Mouse (Mus musculus): ENCODE measurements around the gene Plin3.
A peak's percentile ranks its signal among the peaks of the same experiment; 100 is the strongest.

Gene Plin3

DNA sequence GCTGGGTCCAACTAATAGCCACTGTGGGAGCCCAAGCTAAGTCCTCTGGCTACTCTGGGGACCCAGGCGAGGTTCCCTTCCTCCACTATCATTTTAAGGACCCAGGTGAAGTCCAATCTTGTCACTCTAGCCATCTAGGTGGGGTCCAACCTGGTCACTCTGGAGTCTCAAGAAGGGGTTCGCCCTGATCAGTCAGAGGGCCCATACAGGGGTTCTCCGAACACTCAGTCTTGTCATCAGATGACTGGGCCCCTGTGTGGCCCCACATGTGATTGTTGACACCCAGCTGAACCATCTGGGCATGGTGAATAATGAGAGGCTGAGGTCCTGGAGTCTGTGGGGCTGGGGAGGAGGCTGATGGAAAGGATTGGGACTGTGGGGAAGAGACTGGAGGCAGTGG lies 22.9 kb downstream of the Plin3 start:
- TF ChIP-seq GATA4 (IDR thresholded peaks at IDR 0.05; ENCODE audit: insufficient replicate concordance, low read length): no peak

DNA sequence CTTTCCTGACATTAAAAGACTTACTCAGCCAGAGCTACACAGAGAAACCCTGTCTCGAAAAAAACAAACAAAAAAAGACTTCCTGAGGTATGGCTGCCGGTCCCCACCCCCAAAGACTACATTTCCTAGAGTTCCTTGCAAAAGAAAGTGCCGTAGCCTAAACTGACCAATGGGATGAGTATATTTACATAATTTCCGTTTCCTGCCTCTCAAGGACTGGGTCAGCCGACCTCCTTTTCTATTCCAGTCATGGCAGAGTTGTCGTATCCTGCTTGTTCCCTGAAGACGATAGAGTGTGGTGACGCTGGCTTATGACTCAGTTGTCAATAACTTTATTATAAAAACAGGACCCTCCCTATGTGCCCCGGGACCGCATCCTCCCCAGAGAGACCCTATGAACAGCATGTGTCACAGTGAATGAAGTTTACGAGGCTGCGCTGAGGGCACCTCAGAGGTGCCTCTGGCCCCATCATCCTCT lies 23.5 kb downstream of the Plin3 start:
- no peak for TF ChIP-seq GATA4 (IDR thresholded peaks at IDR 0.05; ENCODE audit: insufficient replicate concordance, low read length)

DNA sequence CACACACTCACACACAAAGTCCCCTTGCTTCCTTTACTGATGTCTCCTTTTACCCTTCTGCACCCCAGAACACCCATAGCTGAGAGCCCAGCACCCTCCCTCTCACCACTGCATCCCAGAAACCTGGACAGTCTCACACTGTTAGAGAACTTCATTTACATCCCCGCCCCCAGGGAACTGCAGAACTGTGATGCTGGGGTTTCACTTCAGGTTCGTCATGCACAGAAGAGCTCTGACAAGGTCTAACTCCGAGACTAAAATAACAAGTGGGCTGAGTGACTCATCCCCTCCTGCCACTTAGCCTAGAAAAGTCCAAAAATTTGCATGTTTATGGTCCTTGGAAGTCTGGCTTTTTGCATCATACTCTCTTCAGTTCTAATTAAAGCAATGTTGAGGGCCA lies 26.4 kb downstream of the Plin3 start:
- TF ChIP-seq GATA4 (IDR thresholded peaks at IDR 0.05; ENCODE audit: insufficient replicate concordance, low read length): no peak

- no peak for TF ChIP-seq GATA4 (IDR thresholded peaks at IDR 0.05; ENCODE audit: insufficient replicate concordance, low read length)
Observed at GRCm38 (mm10) chr17:56265869-56266268, 26.8 kb downstream of the Plin3 start.

DNA sequence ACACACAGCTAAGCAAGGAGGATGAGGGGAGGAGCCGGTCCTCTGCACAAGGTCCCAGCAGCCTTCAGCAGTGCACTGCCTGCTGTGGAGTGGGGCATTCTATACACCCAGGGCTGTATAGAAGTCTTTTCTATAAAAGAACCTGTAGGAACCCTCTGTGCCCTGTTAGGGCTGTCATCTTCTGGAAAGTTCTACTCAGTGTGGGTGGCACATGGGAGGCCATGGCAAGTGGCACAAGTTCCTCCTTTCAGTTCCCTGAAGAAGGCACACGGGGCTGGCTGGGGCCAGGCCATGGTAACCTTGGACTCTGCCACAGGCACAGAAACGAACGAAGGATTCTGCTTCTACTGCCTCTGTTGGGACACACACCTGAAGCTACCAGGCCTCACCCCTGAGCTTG lies 27.7 kb downstream of the Plin3 start:
- TF ChIP-seq GATA4 (IDR thresholded peaks at IDR 0.05; ENCODE audit: insufficient replicate concordance, low read length): no peak

- no peak for TF ChIP-seq GATA4 (IDR thresholded peaks at IDR 0.05; ENCODE audit: insufficient replicate concordance, low read length)
Observed at GRCm38 (mm10) chr17:56264020-56264419, 28.7 kb downstream of the Plin3 start.

- TF ChIP-seq GATA4 (IDR thresholded peaks at IDR 0.05; ENCODE audit: insufficient replicate concordance, low read length): no peak
Observed at GRCm38 (mm10) chr17:56262645-56263094, 30.0 kb downstream of the Plin3 start.

GRCm38 (mm10) chr17:56261166-56261565 lies 31.5 kb downstream of the Plin3 start:
- no peak for TF ChIP-seq GATA4 (IDR thresholded peaks at IDR 0.05; ENCODE audit: insufficient replicate concordance, low read length)

- TF ChIP-seq GATA4 (IDR thresholded peaks at IDR 0.05; ENCODE audit: insufficient replicate concordance, low read length): no peak
Observed at GRCm38 (mm10) chr17:56259301-56260037, 33.2 kb downstream of the Plin3 start.

GRCm38 (mm10) chr17:56257181-56257894 lies 35.3 kb downstream of the Plin3 start:
- TF ChIP-seq GATA4 (IDR thresholded peaks at IDR 0.05; ENCODE audit: insufficient replicate concordance, low read length): no peak

GRCm38 (mm10) chr17:56256239-56256881 lies 36.3 kb downstream of the Plin3 start, which contains the start of gene Fem1a:
Fem1a (plus strand) TSS chr17:56256810.
- no peak; the same call in 1 of the 2 replicates for TF ChIP-seq GATA4 (IDR thresholded peaks at IDR 0.05; ENCODE audit: insufficient replicate concordance, low read length)

- peak; percentile 11; the same call in 1 of the 2 replicates for TF ChIP-seq GATA4 (IDR thresholded peaks at IDR 0.05; ENCODE audit: insufficient replicate concordance, low read length)
Observed at GRCm38 (mm10) chr17:56255863-56256238, 36.8 kb downstream of the Plin3 start.

DNA sequence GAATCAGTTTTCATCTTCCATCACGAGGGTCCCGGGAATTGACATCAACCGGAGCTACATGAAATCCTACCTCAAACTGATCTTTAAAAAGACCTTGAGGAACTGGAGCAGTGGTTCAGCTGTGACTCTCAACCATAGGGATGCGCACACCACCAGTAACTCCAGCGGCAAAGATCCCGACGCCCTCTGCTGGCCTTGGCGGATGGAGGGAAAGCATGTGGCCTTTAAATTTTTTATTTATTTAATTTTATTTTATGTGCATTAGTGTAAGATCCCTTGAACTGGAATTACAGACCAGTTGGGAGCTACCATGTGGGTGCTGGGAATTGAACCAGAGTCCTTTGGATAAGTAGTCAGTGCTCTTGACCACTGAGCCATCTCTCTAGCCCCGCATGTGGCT lies 37.2 kb downstream of the Plin3 start:
- TF ChIP-seq GATA4 (IDR thresholded peaks at IDR 0.05; ENCODE audit: insufficient replicate concordance, low read length): no peak

- no peak for TF ChIP-seq GATA4 (IDR thresholded peaks at IDR 0.05; ENCODE audit: insufficient replicate concordance, low read length)
Observed at GRCm38 (mm10) chr17:56254695-56255094, 38.0 kb downstream of the Plin3 start.

DNA sequence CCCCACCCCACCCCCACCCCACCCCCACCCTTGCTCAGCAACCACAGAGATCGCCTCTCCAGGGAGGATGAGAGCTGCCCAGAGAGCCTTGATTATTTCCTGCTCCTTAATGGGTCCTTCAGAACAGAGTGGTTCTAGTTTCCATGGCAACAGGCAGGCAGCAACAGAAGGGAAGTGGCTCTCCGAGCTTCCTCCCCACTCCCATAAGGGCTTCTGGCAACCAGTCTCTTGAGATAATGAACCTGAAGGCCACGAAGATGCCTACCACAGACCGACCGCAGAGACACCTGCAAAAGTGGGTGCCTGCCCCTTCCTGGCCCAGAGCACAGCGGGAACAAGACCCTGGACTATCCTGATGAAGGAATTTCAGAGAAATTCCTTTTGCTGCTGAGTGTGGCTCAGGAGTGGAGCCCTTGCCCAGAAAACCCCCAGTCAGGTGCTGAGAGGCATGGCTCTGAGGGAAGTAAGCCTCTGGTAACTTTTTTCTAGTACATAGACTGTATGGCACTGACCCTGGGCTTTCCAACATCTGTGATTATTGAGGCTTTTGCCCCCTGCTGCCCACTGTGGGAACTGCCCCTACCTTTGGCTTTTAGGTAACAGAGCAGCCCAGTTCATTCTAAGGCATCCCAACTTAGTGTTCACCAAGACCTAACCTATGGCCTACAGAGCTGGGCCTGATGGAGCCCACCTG lies 41.4 kb downstream of the Plin3 start:
- no peak for TF ChIP-seq GATA4 (IDR thresholded peaks at IDR 0.05; ENCODE audit: insufficient replicate concordance, low read length)
